Mouse (Mus musculus): Measurements from ENCODE around the gene Vill.
A peak's percentile ranks its signal among the peaks of the same experiment; 100 is the strongest.

Vill gene

GRCm38 (mm10) chr9:119034676-119035665, 17.6 kb upstream of the Vill start:
- DNase-seq (ENCODE audit: low spot score in 2 of 2): no peak

- no peak for DNase-seq (ENCODE audit: low spot score in 2 of 2)
Measured at GRCm38 (mm10) chr9:119035836-119036235, 16.7 kb upstream of the Vill start.

GRCm38 (mm10) chr9:119037076-119037730, 15.4 kb upstream of the Vill start:
- DNase-seq (ENCODE audit: low spot score in 2 of 2): no peak

GRCm38 (mm10) chr9:119038574-119038973, 14.0 kb upstream of the Vill start:
- no peak for DNase-seq (ENCODE audit: low spot score in 2 of 2)

GRCm38 (mm10) chr9:119040101-119040775, 12.3 kb upstream of the Vill start:
- DNase-seq (ENCODE audit: low spot score in 2 of 2): no peak

- no peak for DNase-seq (ENCODE audit: low spot score in 2 of 2)
Measured at GRCm38 (mm10) chr9:119048182-119048903, 4.2 kb upstream of the Vill start.

GRCm38 (mm10) chr9:119051158-119051557, 1.4 kb upstream of the Vill start:
- no peak for DNase-seq (ENCODE audit: low spot score in 2 of 2)

GRCm38 (mm10) chr9:119053964-119054576, 1.5 kb downstream of the Vill start:
- DNase-seq (ENCODE audit: low spot score in 2 of 2): no peak

GRCm38 (mm10) chr9:119055336-119055735, 2.8 kb downstream of the Vill start:
- DNase-seq (ENCODE audit: low spot score in 2 of 2): no peak

GRCm38 (mm10) chr9:119058245-119058644, 5.7 kb downstream of the Vill start:
- no peak for DNase-seq (ENCODE audit: low spot score in 2 of 2)

- no peak for DNase-seq (ENCODE audit: low spot score in 2 of 2)
Measured at GRCm38 (mm10) chr9:119060701-119061100, 8.1 kb downstream of the Vill start.

GRCm38 (mm10) chr9:119063036-119063644, 10.6 kb downstream of the Vill start:
- no peak for DNase-seq (ENCODE audit: low spot score in 2 of 2)

GRCm38 (mm10) chr9:119064296-119064695, 11.7 kb downstream of the Vill start:
- DNase-seq (ENCODE audit: low spot score in 2 of 2): no peak

- DNase-seq (ENCODE audit: low spot score in 2 of 2): peak; percentile 60 to 82
Measured at GRCm38 (mm10) chr9:119067601-119068000, 15.0 kb downstream of the Vill start.

GRCm38 (mm10) chr9:119068266-119068665, 15.7 kb downstream of the Vill start:
- no peak for DNase-seq (ENCODE audit: low spot score in 2 of 2)

GRCm38 (mm10) chr9:119070173-119070825, 17.7 kb downstream of the Vill start:
- DNase-seq (ENCODE audit: low spot score in 2 of 2): no peak

GRCm38 (mm10) chr9:119071786-119072185, 19.2 kb downstream of the Vill start:
- DNase-seq (ENCODE audit: low spot score in 2 of 2): no peak

GRCm38 (mm10) chr9:119073184-119073895, 20.8 kb downstream of the Vill start:
- DNase-seq (ENCODE audit: low spot score in 2 of 2): no peak

- DNase-seq (ENCODE audit: low spot score in 2 of 2): no peak
Measured at GRCm38 (mm10) chr9:119075685-119076084, 23.1 kb downstream of the Vill start.

Measured in thymus, postnatal 10 days (tissue).